Mouse (Mus musculus): ENCODE results near the gene Runx2. TPM values are rescaled to one million over a fixed set of nuclear protein-coding genes. Genes with fewer than 3 reads are reported as not detected.

The Runx2 gene
- polyA plus RNA-seq, 1 experiment: 7.7 TPM

GRCm38 (mm10) chr17:44611543-44611942, 203.1 kb downstream of the Runx2 start:
- TF ChIP-seq CTCF (IDR thresholded peaks at IDR 0.05; ENCODE audit: extremely low read depth, insufficient read depth, low read length) (no peak), POLR2A (IDR thresholded peaks at IDR 0.05; ENCODE audit: extremely low read depth, insufficient read depth, low read length) (no peak)
- Histone ChIP-seq H3K4me1 (ENCODE audit: control insufficient read depth, insufficient read depth, low read length) (0 out of 2 replicates have a peak, but pooled peaks cover 2% of the 10 kb centered on the region), H3K27ac (ENCODE audit: insufficient read depth, low read length) (no peak overlapping the region), H3K4me3 (ENCODE audit: insufficient read depth, low read length) (no peak overlapping the region)

GRCm38 (mm10) chr17:44610828-44611227, 203.8 kb downstream of the Runx2 start:
- H3K4me1 ChIP-seq (ENCODE audit: control insufficient read depth, insufficient read depth, low read length): 0 out of 2 replicates have a peak, but pooled peaks cover 2% of the 10 kb centered on the region
- TF ChIP-seq POLR2A (IDR thresholded peaks at IDR 0.05; ENCODE audit: extremely low read depth, insufficient read depth, low read length): no peak
- no peak for TF ChIP-seq CTCF (IDR thresholded peaks at IDR 0.05; ENCODE audit: extremely low read depth, insufficient read depth, low read length)
- no peak overlapping the region for H3K4me3 ChIP-seq (ENCODE audit: insufficient read depth, low read length)
- no peak overlapping the region for H3K27ac ChIP-seq (ENCODE audit: insufficient read depth, low read length)

- no peak for TF ChIP-seq POLR2A (IDR thresholded peaks at IDR 0.05; ENCODE audit: extremely low read depth, insufficient read depth, low read length)
- no peak for TF ChIP-seq CTCF (IDR thresholded peaks at IDR 0.05; ENCODE audit: extremely low read depth, insufficient read depth, low read length)
- no peak overlapping the region for H3K4me3 ChIP-seq (ENCODE audit: insufficient read depth, low read length)
- H3K27ac ChIP-seq (ENCODE audit: insufficient read depth, low read length): no peak overlapping the region
- H3K4me1 ChIP-seq (ENCODE audit: control insufficient read depth, insufficient read depth, low read length): 0 out of 2 replicates have a peak, but pooled peaks cover 2% of the 10 kb centered on the region
Measured at GRCm38 (mm10) chr17:44609897-44610641, 204.5 kb downstream of the Runx2 start.

GRCm38 (mm10) chr17:44609356-44609755, 205.2 kb downstream of the Runx2 start:
- Histone ChIP-seq H3K4me1 (ENCODE audit: control insufficient read depth, insufficient read depth, low read length) (0 out of 2 replicates have a peak, but pooled peaks cover 2% of the 10 kb centered on the region), H3K4me3 (ENCODE audit: insufficient read depth, low read length) (no peak overlapping the region), H3K27ac (ENCODE audit: insufficient read depth, low read length) (no peak overlapping the region)
- TF ChIP-seq POLR2A (IDR thresholded peaks at IDR 0.05; ENCODE audit: extremely low read depth, insufficient read depth, low read length) (no peak), CTCF (IDR thresholded peaks at IDR 0.05; ENCODE audit: extremely low read depth, insufficient read depth, low read length) (no peak)

GRCm38 (mm10) chr17:44608907-44609306, 205.7 kb downstream of the Runx2 start:
- Histone ChIP-seq H3K27ac (ENCODE audit: insufficient read depth, low read length) (no peak overlapping the region), H3K4me3 (ENCODE audit: insufficient read depth, low read length) (no peak overlapping the region), H3K4me1 (ENCODE audit: control insufficient read depth, insufficient read depth, low read length) (0 out of 2 replicates have a peak, but pooled peaks cover 2% of the 10 kb centered on the region)
- TF ChIP-seq CTCF (IDR thresholded peaks at IDR 0.05; ENCODE audit: extremely low read depth, insufficient read depth, low read length): no peak
- no peak for TF ChIP-seq POLR2A (IDR thresholded peaks at IDR 0.05; ENCODE audit: extremely low read depth, insufficient read depth, low read length)

GRCm38 (mm10) chr17:44607383-44607782, 207.2 kb downstream of the Runx2 start:
- Histone ChIP-seq H3K4me1 (ENCODE audit: control insufficient read depth, insufficient read depth, low read length) (no peaks in the 10 kb centered on the region), H3K4me3 (ENCODE audit: insufficient read depth, low read length) (no peak overlapping the region), H3K27ac (ENCODE audit: insufficient read depth, low read length) (no peak overlapping the region)
- TF ChIP-seq CTCF (IDR thresholded peaks at IDR 0.05; ENCODE audit: extremely low read depth, insufficient read depth, low read length) (no peak), POLR2A (IDR thresholded peaks at IDR 0.05; ENCODE audit: extremely low read depth, insufficient read depth, low read length) (no peak)

- TF ChIP-seq POLR2A (IDR thresholded peaks at IDR 0.05; ENCODE audit: extremely low read depth, insufficient read depth, low read length): no peak
Measured at GRCm38 (mm10) chr17:44606245-44606644, 208.4 kb downstream of the Runx2 start.

GRCm38 (mm10) chr17:44605749-44606148, 208.8 kb downstream of the Runx2 start:
- no peak for TF ChIP-seq CTCF (IDR thresholded peaks at IDR 0.05; ENCODE audit: extremely low read depth, insufficient read depth, low read length)
- no peak for TF ChIP-seq POLR2A (IDR thresholded peaks at IDR 0.05; ENCODE audit: extremely low read depth, insufficient read depth, low read length)
- Histone ChIP-seq H3K4me1 (ENCODE audit: control insufficient read depth, insufficient read depth, low read length) (no peaks in the 10 kb centered on the region), H3K4me3 (ENCODE audit: insufficient read depth, low read length) (no peak overlapping the region), H3K27ac (ENCODE audit: insufficient read depth, low read length) (no peak overlapping the region)

More at GRCm38 (mm10) chr17:44606245-44606644, 208.4 kb downstream of the Runx2 start:
- Histone ChIP-seq H3K4me1 (ENCODE audit: control insufficient read depth, insufficient read depth, low read length) (no peaks in the 10 kb centered on the region), H3K4me3 (ENCODE audit: insufficient read depth, low read length) (no peak overlapping the region), H3K27ac (ENCODE audit: insufficient read depth, low read length) (no peak overlapping the region)

- TF ChIP-seq POLR2A (IDR thresholded peaks at IDR 0.05; ENCODE audit: extremely low read depth, insufficient read depth, low read length) (no peak), CTCF (IDR thresholded peaks at IDR 0.05; ENCODE audit: extremely low read depth, insufficient read depth, low read length) (no peak)
Measured at GRCm38 (mm10) chr17:44603170-44603569, 211.4 kb downstream of the Runx2 start.

More at GRCm38 (mm10) chr17:44603170-44603569, 211.4 kb downstream of the Runx2 start:
- Histone ChIP-seq H3K4me3 (ENCODE audit: insufficient read depth, low read length) (no peak overlapping the region), H3K27ac (ENCODE audit: insufficient read depth, low read length) (no peak overlapping the region), H3K4me1 (ENCODE audit: control insufficient read depth, insufficient read depth, low read length) (no peaks in the 10 kb centered on the region)
